Mouse (Mus musculus): Measurements from ENCODE around the gene Vwa3a. TPM values are rescaled to one million over a fixed set of nuclear protein-coding genes. Genes with fewer than 3 reads are reported as not detected.

The Vwa3a gene
- not detected for total RNA-seq (2023)

DNA sequence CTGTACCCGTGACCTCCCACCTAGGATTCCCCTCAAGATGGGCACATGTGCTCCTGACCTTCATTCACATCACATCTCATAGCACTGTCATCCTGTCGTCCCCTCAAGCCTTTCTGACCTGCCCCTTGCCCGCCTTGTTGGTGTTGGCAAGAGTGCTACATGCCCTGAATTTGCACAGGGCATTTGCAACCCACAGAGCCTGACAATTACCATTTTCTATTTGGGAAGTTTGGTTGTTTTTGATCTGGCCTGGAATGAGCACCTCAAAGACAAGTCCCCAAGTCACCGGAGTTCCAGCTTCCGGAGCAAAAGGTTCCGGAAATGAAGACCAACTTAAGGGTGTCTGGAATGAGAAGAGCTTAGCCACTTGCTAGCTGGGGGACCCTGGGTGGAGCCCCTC, at the start of gene Vwa3a:
Vwa3a (plus strand) TSS at position 301 of the 400 bp plus-strand sequence.

DNA sequence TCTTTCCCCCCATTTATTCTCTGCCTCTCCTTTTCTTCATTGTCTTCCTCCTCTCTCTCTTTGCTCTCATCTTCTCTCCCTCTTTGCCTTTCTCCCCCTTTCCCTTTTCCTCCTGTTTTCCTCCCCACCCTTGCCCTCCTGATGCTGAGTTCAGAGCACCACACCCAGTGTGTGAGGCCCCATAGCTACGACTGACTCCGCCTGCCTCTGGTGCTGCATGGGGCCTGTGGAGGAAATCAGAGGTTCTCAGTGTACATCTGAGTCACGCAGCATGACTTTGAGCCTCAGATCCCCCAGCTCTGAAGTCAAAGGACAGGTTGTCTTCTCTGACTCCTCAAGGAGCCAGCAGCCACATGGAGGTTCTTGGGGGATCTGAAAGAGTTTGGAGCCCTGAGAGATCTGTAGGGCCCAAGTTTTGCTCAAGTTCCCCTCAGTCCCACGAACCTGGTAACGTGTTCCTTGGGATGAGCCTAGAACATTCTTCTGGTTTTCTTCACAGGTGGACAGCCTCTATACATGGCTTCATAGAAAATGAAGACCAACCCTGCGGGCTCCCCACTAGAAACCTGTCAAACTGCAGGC, 72.8 kb downstream of the Vwa3a start, which contains the start of gene Gm5737:
Gm5737 (plus strand) TSS at position 532 of the 582 bp plus-strand sequence.

DNA sequence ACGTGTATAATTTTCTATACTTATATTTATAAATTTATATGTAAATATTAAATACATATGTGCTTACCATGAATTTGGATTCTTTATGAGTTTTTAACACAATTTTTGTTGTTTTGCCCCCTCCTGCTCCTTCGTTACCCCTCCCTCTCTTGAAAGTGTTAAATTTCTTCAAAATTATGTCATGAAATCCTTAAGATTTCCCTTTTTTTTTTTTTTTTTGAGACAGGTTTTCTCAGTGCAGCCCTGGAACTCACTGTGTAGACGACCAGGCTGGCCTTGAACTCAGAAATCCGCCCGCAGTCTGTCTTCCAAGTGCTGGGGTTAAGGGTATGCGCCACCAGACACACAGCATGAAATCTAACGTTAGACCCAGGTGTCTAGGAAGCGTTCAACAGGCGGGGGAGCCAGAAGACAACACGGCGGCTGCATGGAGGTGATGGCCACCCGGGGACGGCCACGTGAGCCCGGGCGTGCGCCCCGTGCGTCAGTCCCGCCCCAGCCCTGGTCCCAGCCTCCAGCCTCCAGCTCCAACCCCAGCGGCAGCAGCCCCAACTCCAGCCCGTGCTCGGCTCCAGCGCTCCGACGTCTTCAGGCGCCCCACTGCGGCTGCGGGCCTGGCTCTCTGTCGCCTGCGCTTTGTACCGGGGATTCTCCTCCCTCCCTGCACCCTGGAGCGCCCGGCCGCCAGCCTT, 103.4 kb downstream of the Vwa3a start, which contains the start of gene Eef2k:
Eef2k (plus strand) TSS at position 487 of the 692 bp plus-strand sequence.

Other genes starting within 250 kb of the Vwa3a start
- 10 to 100 TPM; 72.4 to 79.2 TPM for gene Uqcrc2, start 104.1 kb upstream of the Vwa3a start, total RNA-seq (2023)
- gene Pdzd9, start 69.0 kb upstream of the Vwa3a start, total RNA-seq (2023), result not detected
- gene Mosmo, start 61.7 kb upstream of the Vwa3a start, total RNA-seq (2023), result 10 to 100 TPM; 12.4 to 13.1 TPM
- not detected for gene Gm5737, start 73.0 kb downstream of the Vwa3a start, total RNA-seq (2023)
- 10 to 100 TPM; 30.1 to 33.0 TPM for gene Eef2k, start 103.5 kb downstream of the Vwa3a start, total RNA-seq (2023)
- gene Polr3e, start 178.4 kb downstream of the Vwa3a start, total RNA-seq (2023), result 10 to 100 TPM; 16.3 to 16.5 TPM
- gene Cdr2, start 243.0 kb downstream of the Vwa3a start, total RNA-seq (2023), result 1 to 10 TPM; 3.4 to 3.6 TPM
- not detected for gene Mfsd13b, start 243.2 kb downstream of the Vwa3a start, total RNA-seq (2023)